Mouse (Mus musculus) hindbrain, embryonic 12.5 days (tissue): ENCODE results near the gene Orc6. TPM values are rescaled to one million over a fixed set of nuclear protein-coding genes. Genes with fewer than 3 reads are reported as not detected.

Experiments
- ATAC-seq: fragments of 200-750 bp; cut with Nextera tagmentation; 2 replicates; pipeline ENCODE4 v1.8.0; 2017; ENCODE audit warnings: moderate TSS enrichment; ENCODE audit not compliant: low FRiP score
- H3K27ac ChIP-seq: fragments of 300-500 bp; sonication (generic); 2 replicates; pipeline ENCODE4 v1.5.1; 2016; ENCODE audit warnings: mild to moderate bottlenecking
- H3K27me3 ChIP-seq: fragments of 300-500 bp; sonication (generic); 2 replicates; pipeline ENCODE4 v1.6.1; 2016; ENCODE audit warnings: mild to moderate bottlenecking
- H3K36me3 ChIP-seq: fragments of 300-500 bp; sonication (generic); 2 replicates; pipeline ENCODE4 v1.6.1; 2016; ENCODE audit warnings: mild to moderate bottlenecking
- H3K4me1 ChIP-seq: fragments of 300-500 bp; sonication (generic); 2 replicates; pipeline ENCODE4 v1.6.1; 2016
- H3K4me2 ChIP-seq: fragments of 300-500 bp; sonication (generic); replicated peaks from 2 replicates; pipeline ENCODE4 v1.6.1; 2016; ENCODE audit warnings: mild to moderate bottlenecking
- H3K4me3 ChIP-seq: fragments of 300-500 bp; sonication (generic); 2 replicates; pipeline ENCODE4 v1.5.1; 2016; ENCODE audit warnings: mild to moderate bottlenecking
- H3K9ac ChIP-seq: fragments of 300-500 bp; sonication (generic); 2 replicates; pipeline ENCODE4 v1.6.1; 2016; ENCODE audit warnings: mild to moderate bottlenecking, moderate library complexity
- H3K9me3 ChIP-seq: fragments of 300-500 bp; sonication (generic); replicated peaks from 2 replicates; pipeline ENCODE4 v1.6.1; 2016; ENCODE audit warnings: mild to moderate bottlenecking
- WGBS: fragments of 180-500 bp; shearing (Covaris S2); methylation state at CpG from one replicate; pipeline ENCODE4 v1.1.7; 2016; 5-methylcytosine and 5-hydroxymethylcytosine counted together
- polyA plus RNA-seq: library from polyadenylated mRNA; unstranded; fragments of >200 nt; fragmentation: Nextera tagmentation; extraction: Ambion mirVana; gene quantifications from 2 replicates; pipeline ENCODE4 v1.2.1, GENCODE M21; 2016

Orc6 gene
- polyA plus RNA-seq, 1 experiment from 2014 or later, result 86.0 TPM

GRCm38 (mm10) chr8:85327036-85327435 lies 27.6 kb downstream of the Orc6 start:
- H3K4me1 ChIP-seq, result no peaks in the 10 kb centered on the region
- no peaks in the 10 kb centered on the region for H3K9me3 ChIP-seq
- no peak overlapping the region for H3K4me3 ChIP-seq
- H3K9ac ChIP-seq, result no peak overlapping the region
- ATAC-seq, result no peak
- no peak overlapping the region for H3K4me2 ChIP-seq
- H3K27me3 ChIP-seq, result no peaks in the 10 kb centered on the region
- 79% methylated on average over 9 of the region's 9 CpGs for WGBS
- no peak overlapping the region for H3K27ac ChIP-seq
- no peaks in the 10 kb centered on the region for H3K36me3 ChIP-seq

DNA sequence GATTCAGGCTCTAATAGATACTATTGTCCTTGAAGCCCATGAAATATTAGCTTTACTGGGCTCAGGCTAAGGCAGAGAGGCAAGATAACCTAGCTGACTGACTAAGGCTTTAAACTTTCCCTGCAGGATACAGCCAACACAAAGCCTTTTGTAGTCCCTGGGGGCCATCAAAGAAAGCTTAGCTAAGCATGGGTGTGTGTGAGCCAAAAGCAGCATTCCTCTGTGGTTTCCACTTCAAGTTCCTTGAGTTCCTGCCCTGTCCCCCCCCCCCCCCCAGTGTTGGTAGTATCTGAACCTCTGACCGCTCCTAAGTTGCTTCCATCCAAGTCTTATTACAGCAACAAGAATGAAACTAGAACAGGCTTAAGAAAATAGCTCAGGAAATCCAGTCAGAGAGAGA lies 30.1 kb downstream of the Orc6 start:
- no peak for ATAC-seq
- H3K36me3 ChIP-seq, result no peaks in the 10 kb centered on the region
- no peaks in the 10 kb centered on the region for H3K9me3 ChIP-seq
- no peak overlapping the region for H3K9ac ChIP-seq
- H3K4me3 ChIP-seq, result no peak overlapping the region
- no peak overlapping the region for H3K27ac ChIP-seq
- whole genome bisulfite sequencing, result 63% methylated on average over 1 of the region's 1 CpGs
- H3K4me1 ChIP-seq, result no peaks in the 10 kb centered on the region
- H3K4me2 ChIP-seq, result no peak overlapping the region
- no peaks in the 10 kb centered on the region for H3K27me3 ChIP-seq

GRCm38 (mm10) chr8:85335105-85335504 lies 35.7 kb downstream of the Orc6 start:
- Histone ChIP-seq H3K4me3 (no peak overlapping the region), H3K27me3 (no peaks in the 10 kb centered on the region), H3K4me1 (peaks cover 4% of the 10 kb centered on the region; the same call in 1 of the 2 replicates), H3K36me3 (no peaks in the 10 kb centered on the region), H3K4me2 (no peak overlapping the region), H3K9ac (no peak overlapping the region), H3K27ac (no peak overlapping the region), H3K9me3 (no peaks in the 10 kb centered on the region)
- no peak for ATAC-seq

GRCm38 (mm10) chr8:85336211-85336933 lies 36.9 kb downstream of the Orc6 start:
- no peak for ATAC-seq
- Histone ChIP-seq H3K27me3 (no peaks in the 10 kb centered on the region), H3K4me3 (no peak overlapping the region), H3K9me3 (no peaks in the 10 kb centered on the region), H3K9ac (no peak overlapping the region), H3K36me3 (no peaks in the 10 kb centered on the region), H3K4me1 (peaks cover 4% of the 10 kb centered on the region; the same call in 1 of the 2 replicates), H3K4me2 (no peak overlapping the region), H3K27ac (no peak overlapping the region)
- 75% methylated on average over 6 of the region's 6 CpGs for WGBS

- Histone ChIP-seq H3K27me3 (no peaks in the 10 kb centered on the region), H3K36me3 (no peaks in the 10 kb centered on the region), H3K9ac (no peak overlapping the region), H3K4me2 (no peak overlapping the region), H3K27ac (no peak overlapping the region), H3K9me3 (no peaks in the 10 kb centered on the region), H3K4me3 (no peak overlapping the region), H3K4me1 (peaks cover 4% of the 10 kb centered on the region; the same call in 1 of the 2 replicates)
- no peak for ATAC-seq
- 83% methylated on average over 4 of the region's 4 CpGs for WGBS
These were observed 38.2 kb downstream of the Orc6 start for GRCm38 (mm10) chr8:85337681-85338080.

GRCm38 (mm10) chr8:85339871-85340573 lies 40.6 kb downstream of the Orc6 start:
- Histone ChIP-seq H3K9me3 (no peaks in the 10 kb centered on the region), H3K27me3 (no peaks in the 10 kb centered on the region), H3K27ac (no peak overlapping the region), H3K4me2 (no peak overlapping the region), H3K4me3 (no peak overlapping the region), H3K9ac (no peak overlapping the region), H3K4me1 (peaks cover 4% of the 10 kb centered on the region; the same call in 1 of the 2 replicates), H3K36me3 (no peaks in the 10 kb centered on the region)
- 73% methylated on average over 5 of the region's 5 CpGs for WGBS
- no peak for ATAC-seq

GRCm38 (mm10) chr8:85353287-85353686 lies 53.9 kb downstream of the Orc6 start:
- H3K27me3 ChIP-seq, result no peaks in the 10 kb centered on the region
- no peak overlapping the region for H3K27ac ChIP-seq
- no peaks in the 10 kb centered on the region for H3K4me1 ChIP-seq
- H3K4me2 ChIP-seq, result no peak overlapping the region
- no peaks in the 10 kb centered on the region for H3K36me3 ChIP-seq
- ATAC-seq, result no peak
- WGBS, result 87% methylated on average over 4 of the region's 4 CpGs
- H3K9me3 ChIP-seq, result no peaks in the 10 kb centered on the region
- H3K9ac ChIP-seq, result no peak overlapping the region
- H3K4me3 ChIP-seq, result no peak overlapping the region

Other genes with a start within 250 kb of the Orc6 start
- gene Fbxw9, start 239.6 kb upstream of the Orc6 start, polyA plus RNA-seq, result 42.4 and 43.6 TPM in 2 replicates
- gene Gm5741, start 231.7 kb upstream of the Orc6 start, polyA plus RNA-seq, result 0.85 and 1.2 TPM in 2 replicates
- gene Dhps, start 227.9 kb upstream of the Orc6 start, polyA plus RNA-seq, result 69.2 and 76.9 TPM in 2 replicates
- gene Wdr83os, start 218.9 kb upstream of the Orc6 start, polyA plus RNA-seq, result 93.6 and 108 TPM in 2 replicates
- gene Wdr83, start 218.3 kb upstream of the Orc6 start, polyA plus RNA-seq, result 46.0 and 48.4 TPM in 2 replicates
- 19.7 and 22.4 TPM in 2 replicates for gene Man2b1, start 216.4 kb upstream of the Orc6 start, polyA plus RNA-seq
- gene Zfp791, start 176.5 kb upstream of the Orc6 start, polyA plus RNA-seq, result 1.7 and 2.7 TPM in 2 replicates
- gene Cks1brt, start 147.7 kb upstream of the Orc6 start, polyA plus RNA-seq, result 0.09 TPM in 1 of 2 replicates, not detected in the other
- not detected in 2 replicates for gene Olfr371, start 73.6 kb upstream of the Orc6 start, polyA plus RNA-seq
- gene Vps35, start 170 bp downstream of the Orc6 start, polyA plus RNA-seq, result 168 and 179 TPM in 2 replicates
- gene Mylk3, start 86.7 kb downstream of the Orc6 start, polyA plus RNA-seq, result 1.9 and 2.1 TPM in 2 replicates
- 42.8 and 46.6 TPM in 2 replicates for gene 4921524J17Rik, start 133.2 kb downstream of the Orc6 start, polyA plus RNA-seq
- gene Gpt2, start 192.9 kb downstream of the Orc6 start, polyA plus RNA-seq, result 44.4 and 44.8 TPM in 2 replicates